8 mouse cellular contexts compared by ENCODE assay signal in genomic region chr1:75494878-75495548, GRCm38 (mm10). TPM values are rescaled to one million over a fixed set of nuclear protein-coding genes. Genes with fewer than 3 reads are reported as not detected.
DNase-seq lines count a peak whose midpoint lies in the region; ATAC-seq and TF ChIP-seq lines count a peak whose summit lies in the region.

No protein-coding gene starts in this region.

- no peak overlapping the region for H3K27ac ChIP-seq in hindbrain, embryonic 11.5 days (ENCODE audit: low read depth, low read length)
- no peak overlapping the region for H3K27ac ChIP-seq in hindbrain, embryonic 13.5 days
- peak overlapping the region; percentile 48 for H3K27ac ChIP-seq in ES-Bruce4 (ENCODE audit: insufficient read depth, low read length)

- no peak for TF ChIP-seq POLR2A in ES-Bruce4 (IDR thresholded peaks at IDR 0.05; ENCODE audit: insufficient read depth, low read length)

- no peaks in the 10 kb centered on the region for H3K9me3 ChIP-seq in hindbrain, embryonic 11.5 days (ENCODE audit: control insufficient read depth, low read length)
- no peaks in the 10 kb centered on the region for H3K9me3 ChIP-seq in hindbrain, embryonic 13.5 days
- no peaks in the 10 kb centered on the region for H3K9me3 ChIP-seq in ES-Bruce4 (replicated peaks; ENCODE audit: control insufficient read depth, insufficient read depth, low read length, poor library complexity, severe bottlenecking)

- no peaks in the 10 kb centered on the region for H3K36me3 ChIP-seq in hindbrain, embryonic 11.5 days (ENCODE audit: control insufficient read depth, insufficient read depth, low read length)
- H3K36me3 ChIP-seq in hindbrain, embryonic 13.5 days = peaks cover 53% of the 10 kb centered on the region
- H3K36me3 ChIP-seq in ES-Bruce4 (ENCODE audit: control insufficient read depth, insufficient read depth, low read length, poor library complexity, severe bottlenecking) = no peaks in the 10 kb centered on the region

- TF ChIP-seq CTCF in ES-Bruce4 (IDR thresholded peaks at IDR 0.05; ENCODE audit: low read depth, low read length) = peak; percentile 47

- H3K4me3 ChIP-seq in hindbrain, embryonic 11.5 days (ENCODE audit: low read depth, low read length) = no peak overlapping the region
- H3K4me3 ChIP-seq in hindbrain, embryonic 13.5 days = no peak overlapping the region
- no peak overlapping the region for H3K4me3 ChIP-seq in ES-Bruce4 (ENCODE audit: low read depth, low read length)

- H3K4me2 ChIP-seq in hindbrain, embryonic 11.5 days (replicated peaks; ENCODE audit: low read depth, low read length) = no peak overlapping the region
- no peak overlapping the region for H3K4me2 ChIP-seq in hindbrain, embryonic 13.5 days

- peaks cover 3% of the 10 kb centered on the region for H3K27me3 ChIP-seq in hindbrain, embryonic 11.5 days (ENCODE audit: control insufficient read depth, insufficient read depth, low read length)
- H3K27me3 ChIP-seq in hindbrain, embryonic 13.5 days = peaks cover 35% of the 10 kb centered on the region
- no peaks in the 10 kb centered on the region for H3K27me3 ChIP-seq in ES-Bruce4 (ENCODE audit: control insufficient read depth, insufficient read depth, low read length, poor library complexity, severe bottlenecking)

- peak overlapping the region; percentile 2; the same call in 1 of the 2 replicates for H3K9ac ChIP-seq in hindbrain, embryonic 11.5 days (ENCODE audit: low read depth, low read length)
- no peak overlapping the region for H3K9ac ChIP-seq in hindbrain, embryonic 13.5 days
- H3K9ac ChIP-seq in ES-Bruce4 (ENCODE audit: low read depth, poor library complexity, severe bottlenecking) = peak overlapping the region; percentile 15; the same call in 1 of the 2 replicates

- no peak for ATAC-seq in hindbrain, embryonic 11.5 days (ENCODE audit: low FRiP score)
- ATAC-seq in hindbrain, embryonic 13.5 days (ENCODE audit: low FRiP score) = no peak

- WGBS in hindbrain, embryonic 11.5 days = 49% methylated on average over 12 of the region's 12 CpGs
- 52% methylated on average over 12 of the region's 12 CpGs for WGBS in hindbrain, embryonic 13.5 days

- no peak for TF ChIP-seq EP300 in ES-Bruce4 (IDR thresholded peaks at IDR 0.05; ENCODE audit: insufficient read depth, low read depth, low read length)

- no peaks in the 10 kb centered on the region for H3K4me1 ChIP-seq in hindbrain, embryonic 11.5 days (replicated peaks; ENCODE audit: control insufficient read depth, insufficient read depth, low read length)
- no peaks in the 10 kb centered on the region; the same call in 1 of the 2 replicates for H3K4me1 ChIP-seq in hindbrain, embryonic 13.5 days (replicated peaks)
- no peaks in the 10 kb centered on the region for H3K4me1 ChIP-seq in ES-Bruce4 (ENCODE audit: control insufficient read depth, insufficient read depth, low read length)

- peak; percentile 69 for DNase-seq in hindbrain, embryonic 11.5 days (ENCODE audit: low spot score)
- DNase-seq in embryo, embryonic 10 days (ENCODE audit: low spot score) = peak; percentile 76
- peak; percentile 61 for DNase-seq in kidney, adult 18-20 months
- peak; percentile 56 for DNase-seq in mesoderm, embryonic 11.5 days (ENCODE audit: low read depth, low spot score)
- DNase-seq in spleen, adult 12 weeks (ENCODE audit: low spot score) = no peak
- DNase-seq in layer of hippocampus, postnatal 36 days = no peak

RNA-seq across cellular contexts. Expression of gene Obsl1, which starts 11.2 kb away (rescaled TPM):
- polyA plus RNA-seq in hindbrain, embryonic 11.5 days (2014; fragmentation: Nextera tagmentation; extraction: Ambion mirVana) = 34.0 and 34.4 TPM in 2 replicates
- 21.0 and 22.8 TPM in 2 replicates for polyA plus RNA-seq in hindbrain, embryonic 13.5 days (2015; fragmentation: Nextera tagmentation; extraction: Ambion mirVana)
- polyA plus RNA-seq in ES-Bruce4 (2011; ENCODE audit: insufficient read depth, insufficient read length, low read depth, missing spikeins) = 32.6 and 32.9 TPM in 2 replicates
- 10 to 100 TPM; 24.1 to 26.3 TPM for total RNA-seq in layer of hippocampus, postnatal 36 days (2021)

RNA-seq across cellular contexts. Expression of gene Inha, which starts 11.9 kb away (rescaled TPM):
- polyA plus RNA-seq in hindbrain, embryonic 11.5 days (2014; fragmentation: Nextera tagmentation; extraction: Ambion mirVana) = 1.3 and 2.0 TPM in 2 replicates
- 11.5 and 11.7 TPM in 2 replicates for polyA plus RNA-seq in hindbrain, embryonic 13.5 days (2015; fragmentation: Nextera tagmentation; extraction: Ambion mirVana)
- polyA plus RNA-seq in ES-Bruce4 (2011; ENCODE audit: insufficient read depth, insufficient read length, low read depth, missing spikeins) = 1.9 and 2.4 TPM in 2 replicates
- 10 to 100 TPM; 16.4 to 16.6 TPM for total RNA-seq in layer of hippocampus, postnatal 36 days (2021)

RNA-seq across cellular contexts. Expression of gene Tmem198, which starts 15.7 kb away (rescaled TPM):
- polyA plus RNA-seq in hindbrain, embryonic 11.5 days (2014; fragmentation: Nextera tagmentation; extraction: Ambion mirVana) = 11.1 and 11.6 TPM in 2 replicates
- 43.7 and 45.0 TPM in 2 replicates for polyA plus RNA-seq in hindbrain, embryonic 13.5 days (2015; fragmentation: Nextera tagmentation; extraction: Ambion mirVana)
- 0.27 and 0.53 TPM in 2 replicates for polyA plus RNA-seq in ES-Bruce4 (2011; ENCODE audit: insufficient read depth, insufficient read length, low read depth, missing spikeins)
- 10 to 100 TPM; 68.8 to 71.4 TPM for total RNA-seq in layer of hippocampus, postnatal 36 days (2021)

RNA-seq across cellular contexts. Expression of gene Chpf, which starts 15.9 kb away (rescaled TPM):
- polyA plus RNA-seq in hindbrain, embryonic 11.5 days (2014; fragmentation: Nextera tagmentation; extraction: Ambion mirVana) = 17.8 and 20.2 TPM in 2 replicates
- polyA plus RNA-seq in hindbrain, embryonic 13.5 days (2015; fragmentation: Nextera tagmentation; extraction: Ambion mirVana) = 32.4 and 33.8 TPM in 2 replicates
- polyA plus RNA-seq in ES-Bruce4 (2011; ENCODE audit: insufficient read depth, insufficient read length, low read depth, missing spikeins) = 13.3 and 15.1 TPM in 2 replicates
- total RNA-seq in layer of hippocampus, postnatal 36 days (2021) = 10 to 100 TPM; 76.8 to 82.8 TPM

RNA-seq across cellular contexts. Expression of gene Stk11ip, which starts 26.3 kb away (rescaled TPM):
- 11.8 and 13.4 TPM in 2 replicates for polyA plus RNA-seq in hindbrain, embryonic 11.5 days (2014; fragmentation: Nextera tagmentation; extraction: Ambion mirVana)
- polyA plus RNA-seq in hindbrain, embryonic 13.5 days (2015; fragmentation: Nextera tagmentation; extraction: Ambion mirVana) = 18.6 and 20.7 TPM in 2 replicates
- polyA plus RNA-seq in ES-Bruce4 (2011; ENCODE audit: insufficient read depth, insufficient read length, low read depth, missing spikeins) = 18.8 and 22.7 TPM in 2 replicates
- total RNA-seq in layer of hippocampus, postnatal 36 days (2021) = 10 to 100 TPM; 26.7 to 27.7 TPM

Comparison
In these comparisons a context has a peak if more than half of its experiments do, and no peak if none do; other contexts are left out.
1. DNase-seq: peak in hindbrain, embryonic 11.5 days (single experiment), embryo, embryonic 10 days (single experiment), kidney, adult 18-20 months (single experiment) and mesoderm, embryonic 11.5 days (single experiment); none in spleen, adult 12 weeks (single experiment) and layer of hippocampus, postnatal 36 days (0 of 2).